Mouse (Mus musculus) embryo, embryonic 11 days (tissue): ENCODE results near the gene Gm11757.
"Not testable (repeated sequence)": the region's sequence is repeated elsewhere in the genome, so short reads cannot be mapped to it uniquely, and the experiment has no call there.

ENCODE experiments used
- DNase-seq: peaks from one replicate; pipeline ENCODE4 v3.0.0-alpha.2; 2015

The Gm11757 gene

GRCm38 (mm10) chr4:73891012-73891411 is at the start of gene Gm11757:
TSS of gene Gm11757 (minus strand) at chr4:73891112.
- not testable (repeated sequence) for DNase-seq

- not testable (repeated sequence) for DNase-seq
Observed at GRCm38 (mm10) chr4:73920660-73921059, 29.7 kb upstream of the Gm11757 start, which contains the start of gene Gm11756. TSS of gene Gm11756 (minus strand) at chr4:73920760.

GRCm38 (mm10) chr4:73905853-73906252 is 14.9 kb upstream of the Gm11757 start, which contains the start of gene Gm13871:
TSS of gene Gm13871 (minus strand) at chr4:73905953.
- DNase-seq = not testable (repeated sequence)

- not testable (repeated sequence) for DNase-seq
Observed at GRCm38 (mm10) chr4:73876166-73876565, 14.7 kb downstream of the Gm11757 start, which contains the start of gene Gm11758. TSS of gene Gm11758 (minus strand) at chr4:73876266.
